Mouse (Mus musculus) thymus, postnatal 25 days (tissue): ENCODE measurements at regions not wholly inside any gene's neighbourhood (a gene's known extent, or its start where the extent isn't known, plus 50 kb on each side); places are given as distances from the start of the nearest gene placed in this dataset.

ENCODE experiments used
- DNase-seq: peaks from one replicate; pipeline ENCODE4 v3.0.0; 2022

- DNase-seq, result no peak
These were observed 131.6 kb downstream of the Cryba4 start for GRCm38 (mm10) chr5:112120766-112121165.

GRCm38 (mm10) chr5:112121554-112121953, 130.8 kb downstream of the Cryba4 start:
- DNase-seq, result no peak

GRCm38 (mm10) chr5:112122581-112122980, 129.7 kb downstream of the Cryba4 start:
- DNase-seq, result no peak

GRCm38 (mm10) chr5:112127171-112127570, 125.1 kb downstream of the Cryba4 start:
- DNase-seq, result no peak

GRCm38 (mm10) chr5:112132746-112133145, 119.6 kb downstream of the Cryba4 start:
- DNase-seq, result no peak

GRCm38 (mm10) chr5:112133688-112134573, 118.4 kb downstream of the Cryba4 start:
- DNase-seq, result no peak

GRCm38 (mm10) chr5:112136646-112137045, 115.7 kb downstream of the Cryba4 start:
- no peak for DNase-seq

- DNase-seq, result no peak
These were observed 114.1 kb downstream of the Cryba4 start for GRCm38 (mm10) chr5:112138246-112138645.

- no peak for DNase-seq
These were observed 109.6 kb downstream of the Cryba4 start for GRCm38 (mm10) chr5:112142731-112143130.

- DNase-seq, result no peak
These were observed 108.2 kb downstream of the Cryba4 start for GRCm38 (mm10) chr5:112143993-112144621.

GRCm38 (mm10) chr5:112153675-112154085, 98.6 kb downstream of the Cryba4 start:
- DNase-seq, result peak; percentile 78

- DNase-seq, result no peak
These were observed 97.7 kb downstream of the Cryba4 start for GRCm38 (mm10) chr5:112154650-112155049.

- no peak for DNase-seq
These were observed 97.3 kb downstream of the Cryba4 start for GRCm38 (mm10) chr5:112155051-112155450.

- DNase-seq, result no peak
These were observed 96.3 kb downstream of the Cryba4 start for GRCm38 (mm10) chr5:112156005-112156404.

- no peak for DNase-seq
These were observed 85.7 kb downstream of the Cryba4 start for GRCm38 (mm10) chr5:112166410-112167175.

GRCm38 (mm10) chr5:112167790-112168189, 84.5 kb downstream of the Cryba4 start:
- no peak for DNase-seq

GRCm38 (mm10) chr5:112171325-112171724, 81.0 kb downstream of the Cryba4 start:
- DNase-seq, result no peak

- peak; percentile 45 for DNase-seq
These were observed 72.9 kb downstream of the Cryba4 start for GRCm38 (mm10) chr5:112179213-112180057.

- peak; percentile 20 for DNase-seq
These were observed 69.5 kb downstream of the Cryba4 start for GRCm38 (mm10) chr5:112182775-112183174.

- no peak for DNase-seq
These were observed 56.7 kb downstream of the Cryba4 start for GRCm38 (mm10) chr5:112195667-112196066.
